Mouse (Mus musculus): ENCODE data around the gene Rpe65.

Gene Rpe65

GRCm38 (mm10) chr3:159598875-159599274 is at the start of gene Rpe65:
Gene Rpe65 (plus strand): TSS chr3:159599175.
- in situ Hi-C loops (cut with MboI) = no loop called here

- in situ Hi-C loops (cut with MboI) = no loop called here
These were observed 48.8 kb upstream of the Rpe65 start for GRCm38 (mm10) chr3:159550224-159550623.

GRCm38 (mm10) chr3:159614977-159615376 is 16.0 kb downstream of the Rpe65 start:
- in situ Hi-C loops (cut with MboI) = no loop called here

GRCm38 (mm10) chr3:159621026-159621425 is 22.1 kb downstream of the Rpe65 start:
- in situ Hi-C loops (cut with MboI) = no loop called here

- in situ Hi-C loops (cut with MboI) = no loop called here
These were observed 25.0 kb downstream of the Rpe65 start for GRCm38 (mm10) chr3:159624010-159624409.

GRCm38 (mm10) chr3:159660741-159661140 is 61.8 kb downstream of the Rpe65 start:
- in situ Hi-C loops (cut with MboI) = no loop called here

- in situ Hi-C loops (cut with MboI) = no loop called here
These were observed 64.4 kb downstream of the Rpe65 start for GRCm38 (mm10) chr3:159663333-159663732.

Data from mature B cell (primary cell).